Mouse (Mus musculus) c-Kit-positive CD71-negative TER-119-negative erythroid progenitor cells, embryonic 14.5 days (primary cell): ENCODE measurements around the gene Ncbp2.

Source experiments
- DNase-seq: peaks from one replicate; pipeline ENCODE4 v3.0.0-alpha.2; 2013; ENCODE audit warnings: low read depth

Ncbp2 gene

GRCm38 (mm10) chr16:31948345-31948774 is at the start of gene Ncbp2, which contains the start of gene 0610012G03Rik:
Ncbp2 (plus strand) TSS chr16:31948513.
0610012G03Rik (minus strand) TSS chr16:31948494.
- peak; percentile 87 for DNase-seq

- DNase-seq: no peak
These were observed 49.6 kb upstream of the Ncbp2 start for GRCm38 (mm10) chr16:31898546-31899326.

GRCm38 (mm10) chr16:31901886-31902285 is 46.4 kb upstream of the Ncbp2 start:
- DNase-seq: no peak

- DNase-seq: no peak
These were observed 45.1 kb upstream of the Ncbp2 start for GRCm38 (mm10) chr16:31903239-31903638.

DNA sequence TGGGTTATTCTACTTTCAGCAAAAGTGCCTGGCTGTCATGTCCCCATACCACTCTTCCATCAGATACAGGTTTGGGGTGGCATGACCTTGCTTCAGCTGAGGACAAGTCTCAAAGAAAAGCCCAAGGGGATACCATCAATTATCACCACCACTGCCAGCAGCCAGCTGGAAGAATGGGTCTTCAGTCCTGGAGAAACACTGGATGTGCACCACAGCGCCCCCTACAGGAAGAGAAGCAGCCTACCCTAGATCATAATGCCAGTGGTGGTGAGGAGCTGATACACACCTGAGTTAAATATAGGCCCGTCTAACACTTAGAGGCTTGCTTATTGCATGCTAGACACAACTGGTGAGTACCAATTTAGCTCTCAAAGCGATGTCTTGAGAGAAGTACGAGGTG is 43.0 kb upstream of the Ncbp2 start:
- DNase-seq: peak; percentile 20

GRCm38 (mm10) chr16:31905891-31906825 is 42.2 kb upstream of the Ncbp2 start:
- no peak for DNase-seq

GRCm38 (mm10) chr16:31906896-31907295 is 41.4 kb upstream of the Ncbp2 start:
- DNase-seq: no peak

DNA sequence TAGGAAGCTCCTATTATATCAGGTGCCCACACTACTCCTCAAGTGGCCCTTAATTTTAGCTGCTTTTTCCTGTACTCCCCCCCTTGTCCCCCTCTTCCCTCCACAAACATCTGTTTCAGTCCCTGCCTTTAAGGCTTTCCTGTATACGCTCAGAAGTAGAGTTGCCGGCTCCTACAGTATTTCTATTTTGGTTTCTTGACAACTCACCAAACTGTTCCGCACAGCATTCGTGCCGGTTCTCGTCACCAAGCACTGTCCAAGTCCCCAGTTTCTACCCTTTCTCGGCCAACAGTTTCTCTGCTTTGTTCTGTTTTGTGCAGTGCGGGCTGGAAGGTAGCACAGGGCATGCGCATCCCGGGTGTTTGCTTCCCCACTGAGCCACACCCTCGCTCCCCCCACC is 39.4 kb upstream of the Ncbp2 start:
- no peak for DNase-seq

DNA sequence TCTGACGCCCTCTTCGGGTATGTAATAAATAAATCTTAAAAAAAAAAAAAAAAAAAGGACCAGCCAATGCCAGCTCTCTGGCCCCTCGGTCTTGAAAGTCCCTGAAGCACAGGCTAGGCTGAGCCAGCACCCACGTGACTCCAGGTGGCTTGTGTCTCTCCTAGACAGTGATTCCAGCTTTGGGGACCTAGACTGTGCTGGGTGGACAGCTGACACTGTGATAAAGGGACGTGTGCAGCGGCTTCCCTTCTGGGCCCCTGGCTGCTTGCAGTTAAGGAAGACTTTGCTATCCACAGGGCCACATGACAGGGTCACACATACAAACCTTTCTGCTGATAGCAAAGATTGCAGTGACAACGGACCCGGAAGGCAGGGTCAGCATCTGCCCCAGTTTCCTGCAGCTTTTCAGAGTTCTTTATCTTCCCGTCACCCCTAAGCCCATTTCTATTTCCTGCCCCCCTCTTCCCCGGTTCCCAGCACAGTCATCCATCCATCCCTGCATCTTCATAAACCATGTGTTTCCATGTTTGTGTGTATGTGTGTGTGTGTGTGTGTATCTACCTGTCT is 37.9 kb upstream of the Ncbp2 start:
- DNase-seq: no peak

DNA sequence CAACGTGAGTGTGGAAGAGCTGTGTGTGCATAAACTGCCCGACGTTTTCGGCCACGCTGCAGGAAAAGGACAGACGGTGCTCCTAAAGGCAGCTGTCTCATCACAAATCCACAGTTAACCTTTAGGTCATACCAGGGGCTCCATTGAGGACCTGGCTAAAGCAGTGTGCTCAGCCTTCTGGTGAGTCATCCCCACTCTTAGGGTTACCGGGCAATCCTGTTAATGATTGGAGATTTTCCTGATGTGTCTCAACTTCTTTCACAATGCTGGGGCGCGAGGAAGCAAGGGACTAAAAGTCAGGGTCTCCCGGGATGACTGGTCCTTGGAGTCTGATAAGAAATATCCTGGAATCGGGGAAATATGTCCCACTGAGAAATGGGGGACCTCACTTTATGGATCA is 30.5 kb upstream of the Ncbp2 start:
- DNase-seq: no peak

DNA sequence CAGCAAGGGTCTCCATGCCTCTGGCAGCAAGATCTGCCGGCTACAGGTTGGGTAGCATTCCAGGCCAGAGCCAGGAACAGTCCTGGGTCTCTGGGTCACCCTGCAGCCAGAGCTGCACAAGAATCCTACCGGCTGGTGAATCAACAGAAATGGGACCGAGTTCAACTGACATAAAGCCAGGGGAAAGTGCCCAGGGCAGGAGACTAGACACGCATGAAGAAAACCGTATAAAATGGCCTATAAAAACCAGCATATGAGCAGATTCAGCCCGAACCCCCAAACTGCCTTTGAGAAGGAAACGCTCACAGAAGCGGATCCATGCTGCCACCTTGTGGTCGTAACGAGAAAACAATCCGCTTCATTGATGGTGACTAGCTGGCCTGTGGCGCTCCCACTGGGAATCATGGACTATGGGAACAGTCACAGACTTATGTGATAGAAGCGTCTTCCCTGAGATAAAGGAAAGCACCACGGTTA is 30.0 kb upstream of the Ncbp2 start:
- DNase-seq: peak; percentile 76

DNA sequence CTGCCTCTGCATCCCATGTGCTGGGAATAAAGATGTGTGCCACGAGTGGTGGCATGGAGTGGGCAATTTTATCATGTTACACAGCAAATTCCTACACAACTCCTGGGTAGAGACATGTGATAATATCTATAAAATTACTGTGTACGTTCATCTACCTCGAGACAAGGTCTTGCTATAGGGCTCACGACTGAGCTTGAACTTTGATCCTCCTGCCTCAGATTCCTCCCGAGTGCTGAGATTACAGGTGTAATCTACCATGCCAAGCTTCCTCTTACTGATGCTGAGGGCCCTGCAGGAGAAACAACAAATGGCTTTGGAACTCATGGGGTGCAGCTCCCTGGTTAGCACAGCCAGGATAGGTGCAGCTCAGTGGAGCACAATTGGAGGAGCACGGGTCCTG is 23.9 kb upstream of the Ncbp2 start:
- no peak for DNase-seq

GRCm38 (mm10) chr16:31926091-31926490 is 22.2 kb upstream of the Ncbp2 start:
- DNase-seq: no peak

DNA sequence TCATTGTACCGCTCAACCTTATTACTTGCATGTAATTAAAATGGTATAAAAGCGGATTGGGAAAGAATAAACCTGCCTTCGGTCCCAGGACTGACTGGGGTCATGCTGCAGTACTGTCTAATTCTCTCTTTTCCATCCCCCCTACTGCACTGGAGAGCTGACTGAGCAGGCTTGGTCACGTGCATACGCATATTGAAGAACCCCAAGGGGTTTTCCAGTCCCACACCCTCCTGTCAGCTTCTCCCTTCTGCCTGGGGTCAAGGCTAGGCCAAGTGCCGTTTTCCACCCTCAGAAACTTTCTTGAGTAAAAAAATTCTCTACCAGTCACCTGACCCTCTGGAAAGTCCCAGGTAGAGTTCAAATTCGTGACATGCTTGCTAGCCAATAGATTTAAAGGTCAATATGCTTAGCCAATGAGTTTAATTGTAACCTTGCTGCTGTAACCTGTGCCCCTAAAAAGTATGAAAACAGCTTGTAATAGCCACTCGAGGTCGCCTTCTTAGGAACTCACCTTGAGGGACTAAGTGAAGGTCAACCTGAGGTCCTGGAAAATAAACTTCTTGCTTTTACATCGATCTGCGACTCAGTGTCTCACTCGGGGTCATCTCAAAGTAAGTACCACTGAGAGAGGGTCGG is 21.6 kb upstream of the Ncbp2 start:
- DNase-seq: no peak

DNA sequence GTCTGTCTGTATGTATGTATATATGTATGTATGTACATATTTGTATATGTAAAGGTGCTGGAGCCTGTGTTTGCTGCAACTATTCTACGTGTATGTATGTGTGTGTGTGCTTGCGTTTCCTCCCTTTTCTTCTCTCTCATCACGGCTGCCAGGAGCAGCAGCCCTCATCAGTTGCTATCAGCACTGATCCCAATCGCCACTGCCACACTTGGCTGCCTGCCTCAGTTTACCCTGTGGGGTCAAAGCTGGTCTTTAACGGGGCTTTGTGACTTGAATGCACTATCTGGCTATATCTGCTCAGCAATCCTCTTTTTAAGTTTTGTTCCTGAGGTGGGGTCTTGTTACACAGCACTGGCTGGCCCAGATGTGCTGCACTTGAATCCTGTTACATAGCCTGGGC is 20.9 kb upstream of the Ncbp2 start:
- no peak for DNase-seq

DNA sequence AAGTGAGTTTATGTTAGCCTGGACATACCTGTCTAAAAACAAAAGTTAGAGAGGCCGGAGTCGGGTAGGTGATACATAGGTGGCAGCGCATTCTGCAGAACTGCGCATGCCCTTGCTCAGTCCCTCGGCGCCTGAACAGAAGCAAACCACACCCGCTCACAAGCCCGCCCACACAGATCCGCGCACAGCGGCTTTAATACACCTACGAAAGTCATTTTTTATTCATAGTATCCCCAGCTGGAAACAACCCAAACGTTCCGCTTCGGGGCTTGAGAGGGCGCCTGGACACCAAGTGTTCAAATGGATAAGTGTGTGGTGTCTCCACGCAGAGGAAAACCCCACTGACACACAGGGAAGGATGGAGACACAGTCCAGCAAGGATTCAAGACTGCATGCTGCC is 17.0 kb upstream of the Ncbp2 start:
- no peak for DNase-seq

DNA sequence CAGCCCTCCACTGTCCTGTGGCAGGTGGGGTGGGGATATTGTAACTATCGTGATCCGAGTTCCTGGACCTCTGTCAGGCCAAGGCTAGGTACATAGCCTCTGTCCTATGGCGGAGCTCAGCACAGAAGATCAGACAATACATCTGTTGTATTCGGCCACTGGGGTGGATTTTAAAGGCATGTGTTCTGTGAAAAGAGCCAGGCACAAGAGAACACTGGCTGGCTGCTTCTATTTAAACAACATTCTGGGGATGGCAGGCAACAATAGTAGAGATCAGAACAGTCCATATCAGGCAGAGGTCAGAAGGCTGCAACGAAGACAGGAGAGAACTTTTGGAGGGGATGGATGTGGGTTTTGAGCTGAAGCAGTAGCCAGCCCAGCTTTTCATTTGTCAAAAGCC is 16.1 kb upstream of the Ncbp2 start:
- DNase-seq: no peak

DNA sequence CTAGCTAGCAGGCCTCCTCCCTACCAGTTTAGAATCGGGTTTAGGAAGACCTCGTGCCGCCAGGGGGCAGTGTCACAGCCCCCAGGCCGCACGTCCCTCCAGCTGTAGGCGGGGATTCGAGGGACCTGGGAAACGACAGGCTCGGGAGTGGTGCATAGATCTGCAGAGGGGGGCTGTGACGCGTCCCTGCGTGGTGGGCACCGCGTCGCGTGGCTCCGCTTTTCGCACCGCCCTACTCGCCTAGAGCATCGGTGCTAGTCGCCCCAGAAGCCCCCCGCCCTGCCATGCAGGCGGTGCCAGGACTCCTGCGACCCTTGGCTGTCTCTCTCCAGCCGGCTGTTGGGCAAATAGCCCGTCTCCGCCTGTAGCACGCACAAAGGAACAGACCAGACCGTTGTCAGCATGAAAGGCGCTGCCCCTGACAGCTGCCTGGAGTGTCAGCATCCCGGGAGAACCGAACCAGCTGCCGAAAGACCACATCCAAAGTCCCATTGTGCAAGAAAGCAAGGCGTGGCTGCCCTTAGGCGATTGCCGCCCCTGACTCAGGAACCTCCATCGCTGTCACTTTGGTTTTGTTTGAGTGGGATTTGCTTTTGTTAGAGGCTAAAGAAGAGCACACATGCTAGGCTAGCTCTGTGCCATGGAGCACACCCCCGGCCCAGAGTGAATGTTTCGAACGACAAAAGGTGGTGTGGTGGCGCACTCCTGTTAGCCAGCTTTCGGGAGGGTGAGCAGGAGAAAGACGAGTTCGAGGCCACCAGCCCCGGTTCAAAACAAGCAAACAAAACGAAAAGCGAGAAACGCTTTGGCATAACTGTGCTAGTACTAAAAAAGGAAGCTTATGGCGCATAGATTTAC is 15.2 kb upstream of the Ncbp2 start:
- DNase-seq: peak; percentile 86

GRCm38 (mm10) chr16:31933751-31934549 is 14.4 kb upstream of the Ncbp2 start, which contains the start of gene Pigz:
Pigz (plus strand) TSS chr16:31933851.
- DNase-seq: no peak

GRCm38 (mm10) chr16:31934550-31935010 is 13.7 kb upstream of the Ncbp2 start:
- no peak for DNase-seq
